Mouse (Mus musculus): ENCODE measurements around the gene Elf1. TPM values are rescaled to one million over a fixed set of nuclear protein-coding genes. Genes with fewer than 3 reads are reported as not detected.
A peak's percentile ranks its signal among the peaks of the same experiment; 100 is the strongest.

The Elf1 gene
- polyA plus RNA-seq, 1 experiment: 22.5 TPM

DNA sequence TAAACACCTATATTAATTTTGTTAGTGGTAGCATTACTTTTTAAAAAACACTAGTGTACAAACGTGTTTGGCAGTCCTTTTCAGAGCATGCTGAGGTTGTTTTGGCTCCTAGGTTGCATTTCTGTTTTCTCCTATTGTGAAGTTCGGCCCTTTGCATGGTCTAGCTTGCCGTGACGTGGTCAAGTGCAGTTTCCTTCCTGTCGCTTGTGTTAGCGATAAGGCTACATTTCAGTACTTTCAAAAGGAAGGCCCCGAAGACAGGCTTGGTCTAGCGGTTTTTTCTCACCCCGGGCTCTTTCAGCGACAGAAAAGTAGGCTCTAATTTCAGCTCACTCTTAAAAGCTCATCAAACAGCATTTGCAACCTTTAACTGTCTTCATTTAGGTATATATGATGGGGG, 54.3 kb downstream of the Elf1 start:
- H3K36me3 ChIP-seq (ENCODE audit: control insufficient read depth, insufficient read depth, low read length): peaks cover 5% of the 10 kb centered on the region; the same call in 1 of the 2 replicates
- peaks cover 31% of the 10 kb centered on the region for H3K4me1 ChIP-seq (ENCODE audit: control insufficient read depth, insufficient read depth, insufficient read length)
- DNase-seq (ENCODE audit: low read depth in 1 of 2, low spot score in 2 of 2): peak; percentile 61 to 74
- peak overlapping the region; percentile 72 for H3K27ac ChIP-seq (ENCODE audit: insufficient read depth, low read length)
- TF ChIP-seq CTCF (IDR thresholded peaks at IDR 0.05; ENCODE audit: extremely low read depth, insufficient read depth, insufficient read length, insufficient replicate concordance) (no peak), POLR2A (IDR thresholded peaks at IDR 0.05; ENCODE audit: low read depth, low read length) (peak; percentile 34)
- WGBS: 6% methylated on average over 10 of the region's 10 CpGs
- no peaks in the 10 kb centered on the region for H3K27me3 ChIP-seq (ENCODE audit: control insufficient read depth, insufficient read depth, low read length)
- H3K4me3 ChIP-seq (ENCODE audit: extremely low read depth, insufficient read depth, insufficient read length): peak overlapping the region; percentile 48

DNA sequence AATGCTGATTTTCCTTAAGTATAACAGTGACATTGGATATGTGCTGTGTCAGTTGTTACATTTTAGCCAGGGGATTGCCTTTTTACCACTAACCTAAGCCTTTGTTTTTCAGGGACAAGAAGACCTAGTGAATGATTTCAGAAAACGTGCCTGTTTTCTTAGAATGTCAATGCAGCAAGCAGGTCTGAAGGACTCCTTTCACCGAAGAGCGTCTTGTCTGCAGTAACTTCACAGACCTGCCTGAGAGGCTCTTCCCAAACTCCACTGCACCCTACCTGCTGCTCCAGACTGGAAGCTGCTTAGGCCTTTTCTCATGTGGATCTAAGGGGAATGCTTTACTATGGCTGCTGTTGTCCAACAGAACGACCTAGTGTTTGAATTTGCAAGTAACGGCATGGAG, 55.0 kb downstream of the Elf1 start:
- Histone ChIP-seq H3K4me3 (ENCODE audit: extremely low read depth, insufficient read depth, insufficient read length) (peak overlapping the region; percentile 48), H3K36me3 (ENCODE audit: control insufficient read depth, insufficient read depth, low read length) (peaks cover 5% of the 10 kb centered on the region; the same call in 1 of the 2 replicates), H3K27ac (ENCODE audit: insufficient read depth, low read length) (peak overlapping the region; percentile 72), H3K27me3 (ENCODE audit: control insufficient read depth, insufficient read depth, low read length) (no peaks in the 10 kb centered on the region), H3K4me1 (ENCODE audit: control insufficient read depth, insufficient read depth, insufficient read length) (peaks cover 31% of the 10 kb centered on the region)
- DNase-seq (ENCODE audit: low read depth in 1 of 2, low spot score in 2 of 2): no peak
- 24% methylated on average over 5 of the region's 5 CpGs for WGBS
- TF ChIP-seq CTCF (IDR thresholded peaks at IDR 0.05; ENCODE audit: extremely low read depth, insufficient read depth, insufficient read length, insufficient replicate concordance): no peak
- TF ChIP-seq POLR2A (IDR thresholded peaks at IDR 0.05; ENCODE audit: low read depth, low read length): no peak

DNA sequence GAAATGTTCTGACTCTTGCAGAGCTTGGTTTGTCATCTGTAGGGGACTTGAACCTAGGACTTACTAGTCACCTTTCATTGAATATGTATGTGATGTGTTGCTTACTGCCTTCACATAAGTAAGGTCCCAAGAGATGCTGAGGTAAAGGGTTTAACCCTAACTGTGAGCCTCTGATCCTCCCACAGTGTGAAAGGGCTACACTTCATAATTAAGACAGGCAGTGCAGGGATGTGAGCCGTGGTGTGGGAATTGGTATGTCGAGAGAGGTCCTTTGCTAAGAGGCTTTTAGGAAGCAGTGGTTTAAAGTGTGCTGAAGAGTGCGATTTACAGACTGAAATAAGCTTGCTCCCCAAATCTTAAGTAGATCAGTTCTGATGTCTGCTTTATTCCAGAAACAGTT, 55.8 kb downstream of the Elf1 start:
- 28% methylated on average over 3 of the region's 3 CpGs for WGBS

DNA sequence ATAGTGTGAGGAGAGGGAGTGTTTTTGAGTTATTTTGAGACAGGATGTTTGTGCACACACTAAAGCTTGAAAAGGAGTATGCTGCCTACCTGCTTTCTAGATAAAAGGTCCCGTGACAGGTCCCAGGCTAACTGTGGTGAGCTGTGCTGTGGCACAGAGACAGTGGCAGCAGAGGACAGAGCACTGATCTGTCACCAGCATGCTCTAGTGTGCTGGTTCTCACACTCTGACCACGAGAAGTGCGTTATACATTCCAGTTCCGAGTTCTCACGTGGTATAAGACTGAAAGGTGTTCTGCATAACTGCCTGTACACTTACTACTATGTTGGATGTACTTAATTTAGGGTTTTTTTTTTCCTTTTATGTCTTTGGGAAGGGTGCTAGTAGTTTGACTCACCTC, 56.5 kb downstream of the Elf1 start:
- peak; percentile 60 to 82 for DNase-seq (ENCODE audit: low read depth in 1 of 2, low spot score in 2 of 2)
- H3K4me1 ChIP-seq (ENCODE audit: control insufficient read depth, insufficient read depth, insufficient read length): peaks cover 28% of the 10 kb centered on the region
- no peaks in the 10 kb centered on the region for H3K27me3 ChIP-seq (ENCODE audit: control insufficient read depth, insufficient read depth, low read length)
- H3K4me3 ChIP-seq (ENCODE audit: extremely low read depth, insufficient read depth, insufficient read length): no peak overlapping the region
- WGBS: 8% methylated on average over 5 of the region's 5 CpGs
- TF ChIP-seq POLR2A (IDR thresholded peaks at IDR 0.05; ENCODE audit: low read depth, low read length) (no peak; the same call in 1 of the 2 replicates), CTCF (IDR thresholded peaks at IDR 0.05; ENCODE audit: extremely low read depth, insufficient read depth, insufficient read length, insufficient replicate concordance) (no peak)
- peaks cover 8% of the 10 kb centered on the region; the same call in 1 of the 2 replicates for H3K36me3 ChIP-seq (ENCODE audit: control insufficient read depth, insufficient read depth, low read length)
- H3K27ac ChIP-seq (ENCODE audit: insufficient read depth, low read length): peak overlapping the region; percentile 51

More for the DNA sequence above, 55.8 kb downstream of the Elf1 start:
- H3K4me1 ChIP-seq (ENCODE audit: control insufficient read depth, insufficient read depth, insufficient read length): peaks cover 31% of the 10 kb centered on the region
- H3K36me3 ChIP-seq (ENCODE audit: control insufficient read depth, insufficient read depth, low read length): peaks cover 6% of the 10 kb centered on the region; the same call in 1 of the 2 replicates
- no peak for TF ChIP-seq CTCF (IDR thresholded peaks at IDR 0.05; ENCODE audit: extremely low read depth, insufficient read depth, insufficient read length, insufficient replicate concordance)
- no peak for TF ChIP-seq POLR2A (IDR thresholded peaks at IDR 0.05; ENCODE audit: low read depth, low read length)
- no peaks in the 10 kb centered on the region for H3K27me3 ChIP-seq (ENCODE audit: control insufficient read depth, insufficient read depth, low read length)
- no peak for DNase-seq (ENCODE audit: low read depth in 1 of 2, low spot score in 2 of 2)
- peak overlapping the region; percentile 87 for H3K27ac ChIP-seq (ENCODE audit: insufficient read depth, low read length)
- H3K4me3 ChIP-seq (ENCODE audit: extremely low read depth, insufficient read depth, insufficient read length): peak overlapping the region; percentile 3

DNA sequence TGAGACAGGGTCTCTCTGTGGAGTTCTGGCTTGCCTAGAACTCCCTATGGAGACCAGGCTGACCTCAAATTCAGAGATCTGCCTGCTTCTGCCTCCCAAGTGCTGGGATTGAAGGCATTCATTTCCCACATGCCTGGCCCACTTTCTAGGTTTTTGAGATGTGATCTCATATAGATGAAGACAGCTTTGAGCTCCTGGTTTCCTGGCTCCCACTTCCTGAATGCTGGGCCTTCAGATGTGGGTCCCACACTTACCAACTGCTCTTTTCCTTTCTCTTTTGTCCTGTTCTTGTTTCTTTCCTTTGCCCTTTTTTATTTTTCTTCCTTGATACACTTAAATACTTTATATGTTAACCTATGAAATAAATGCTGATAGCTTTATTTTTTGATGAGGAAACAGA, 56.9 kb downstream of the Elf1 start:
- H3K4me3 ChIP-seq (ENCODE audit: extremely low read depth, insufficient read depth, insufficient read length): peak overlapping the region; percentile 30
- H3K27ac ChIP-seq (ENCODE audit: insufficient read depth, low read length): peak overlapping the region; percentile 51
- H3K27me3 ChIP-seq (ENCODE audit: control insufficient read depth, insufficient read depth, low read length): no peaks in the 10 kb centered on the region
- peaks cover 9% of the 10 kb centered on the region; the same call in 1 of the 2 replicates for H3K36me3 ChIP-seq (ENCODE audit: control insufficient read depth, insufficient read depth, low read length)
- H3K4me1 ChIP-seq (ENCODE audit: control insufficient read depth, insufficient read depth, insufficient read length): peaks cover 26% of the 10 kb centered on the region
- no peak for DNase-seq (ENCODE audit: low read depth in 1 of 2, low spot score in 2 of 2)
- TF ChIP-seq CTCF (IDR thresholded peaks at IDR 0.05; ENCODE audit: extremely low read depth, insufficient read depth, insufficient read length, insufficient replicate concordance): no peak
- no peak for TF ChIP-seq POLR2A (IDR thresholded peaks at IDR 0.05; ENCODE audit: low read depth, low read length)

DNA sequence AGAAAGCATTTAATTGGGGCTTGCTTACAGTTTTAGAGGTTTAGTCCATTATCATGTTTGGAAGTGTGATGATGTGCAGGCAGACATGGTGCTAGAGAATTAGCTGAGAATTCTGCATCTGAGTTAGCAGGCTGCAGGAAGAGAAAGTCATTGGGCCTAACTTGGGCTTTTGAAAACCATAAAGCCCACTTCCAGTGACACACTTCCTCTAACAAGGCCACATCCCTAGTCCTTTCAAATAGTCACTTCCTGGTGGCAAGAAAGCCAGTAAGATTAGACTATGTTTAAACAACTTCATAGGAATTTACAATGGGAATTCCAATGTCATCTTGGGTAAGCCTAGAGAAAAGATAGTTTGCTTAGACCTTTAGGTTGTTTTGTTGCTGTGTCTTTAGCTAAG, 60.6 kb downstream of the Elf1 start:
- Histone ChIP-seq H3K27ac (ENCODE audit: insufficient read depth, low read length) (no peak overlapping the region), H3K27me3 (ENCODE audit: control insufficient read depth, insufficient read depth, low read length) (no peaks in the 10 kb centered on the region), H3K4me1 (ENCODE audit: control insufficient read depth, insufficient read depth, insufficient read length) (peaks cover 16% of the 10 kb centered on the region), H3K36me3 (ENCODE audit: control insufficient read depth, insufficient read depth, low read length) (peaks cover 10% of the 10 kb centered on the region), H3K4me3 (ENCODE audit: extremely low read depth, insufficient read depth, insufficient read length) (no peak overlapping the region; the same call in 1 of the 2 replicates)
- no peak for TF ChIP-seq POLR2A (IDR thresholded peaks at IDR 0.05; ENCODE audit: low read depth, low read length)
- TF ChIP-seq CTCF (IDR thresholded peaks at IDR 0.05; ENCODE audit: extremely low read depth, insufficient read depth, insufficient read length, insufficient replicate concordance): no peak
- no peak for DNase-seq (ENCODE audit: low read depth in 1 of 2, low spot score in 2 of 2)

DNA sequence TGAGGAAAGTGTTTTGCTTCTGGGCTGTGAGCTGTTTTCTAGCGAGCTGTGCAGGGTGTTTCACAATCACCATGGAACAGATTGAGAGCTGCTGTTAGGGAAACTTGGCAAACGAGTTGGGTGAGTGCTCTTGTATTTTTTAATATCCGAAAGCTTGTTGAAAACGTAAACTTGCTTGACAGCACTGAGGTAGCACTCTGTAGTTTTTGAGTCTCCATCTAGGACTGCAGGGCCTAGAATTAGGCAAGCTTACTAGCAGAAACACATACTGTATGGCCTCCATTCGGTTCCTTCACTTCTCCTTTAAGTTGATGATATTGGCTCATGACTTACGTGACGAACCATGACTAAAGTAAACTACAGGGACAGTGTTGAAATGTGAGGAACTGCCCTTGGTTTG, 68.3 kb downstream of the Elf1 start:
- no peak for TF ChIP-seq POLR2A (IDR thresholded peaks at IDR 0.05; ENCODE audit: low read depth, low read length)
- no peak for TF ChIP-seq CTCF (IDR thresholded peaks at IDR 0.05; ENCODE audit: extremely low read depth, insufficient read depth, insufficient read length, insufficient replicate concordance)
- H3K4me3 ChIP-seq (ENCODE audit: extremely low read depth, insufficient read depth, insufficient read length): no peak overlapping the region
- no peaks in the 10 kb centered on the region for H3K27me3 ChIP-seq (ENCODE audit: control insufficient read depth, insufficient read depth, low read length)
- peaks cover 20% of the 10 kb centered on the region for H3K4me1 ChIP-seq (ENCODE audit: control insufficient read depth, insufficient read depth, insufficient read length)
- WGBS: 62% methylated on average over 7 of the region's 7 CpGs
- no peak for DNase-seq (ENCODE audit: low read depth in 1 of 2, low spot score in 2 of 2)
- peaks cover 4% of the 10 kb centered on the region for H3K36me3 ChIP-seq (ENCODE audit: control insufficient read depth, insufficient read depth, low read length)
- H3K27ac ChIP-seq (ENCODE audit: insufficient read depth, low read length): no peak overlapping the region; the same call in 1 of the 2 replicates
